Mouse (Mus musculus): ENCODE measurements at regions not wholly inside any gene's neighbourhood (a gene's known extent, or its start where the extent isn't known, plus 50 kb on each side); places are given as distances from the start of the nearest gene placed in this dataset.

DNA sequence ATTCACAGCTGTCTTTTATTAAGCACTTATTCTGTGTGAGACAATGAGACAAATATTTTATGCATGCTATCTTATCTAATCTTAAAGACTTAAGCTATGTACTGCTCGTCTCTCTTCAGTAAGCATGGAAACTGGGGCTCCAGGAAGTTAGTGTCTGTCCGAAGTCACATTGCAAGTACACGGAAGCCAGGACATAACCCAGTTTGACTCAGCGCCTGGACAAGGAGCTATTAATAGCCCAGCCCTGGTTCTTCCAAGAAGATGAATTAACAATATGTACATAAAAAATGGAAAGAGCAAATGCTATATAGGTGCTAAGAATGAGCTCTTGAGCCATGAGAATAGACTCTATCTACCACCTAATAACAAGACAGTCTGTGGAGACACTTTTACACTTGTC is 85.2 kb upstream of the Col24a1 start:
- intact Hi-C loops (cut with DNase I), result no loop called here
- no peak for DNase-seq

DNA sequence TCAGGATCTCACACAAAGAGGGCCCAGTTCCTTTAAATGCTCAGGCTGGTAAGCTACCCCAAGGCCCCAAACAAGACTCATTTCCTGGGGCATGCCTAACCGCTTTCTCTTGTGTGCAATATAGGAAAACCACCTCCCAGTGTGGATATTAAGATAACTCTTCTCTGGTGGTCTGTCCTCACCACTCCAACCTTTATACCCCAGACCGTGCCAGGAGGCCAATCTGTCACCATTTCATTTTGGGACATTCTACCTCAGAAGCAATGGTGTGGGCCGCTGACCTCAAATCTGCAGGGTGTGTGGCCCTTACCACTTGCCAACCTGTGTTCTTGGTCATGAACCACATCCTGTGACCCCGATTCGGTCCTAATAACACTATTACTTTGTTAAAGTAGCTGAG is 82.1 kb upstream of the Col24a1 start:
- no peak for DNase-seq
- intact Hi-C loops (cut with DNase I), result no loop called here

DNA sequence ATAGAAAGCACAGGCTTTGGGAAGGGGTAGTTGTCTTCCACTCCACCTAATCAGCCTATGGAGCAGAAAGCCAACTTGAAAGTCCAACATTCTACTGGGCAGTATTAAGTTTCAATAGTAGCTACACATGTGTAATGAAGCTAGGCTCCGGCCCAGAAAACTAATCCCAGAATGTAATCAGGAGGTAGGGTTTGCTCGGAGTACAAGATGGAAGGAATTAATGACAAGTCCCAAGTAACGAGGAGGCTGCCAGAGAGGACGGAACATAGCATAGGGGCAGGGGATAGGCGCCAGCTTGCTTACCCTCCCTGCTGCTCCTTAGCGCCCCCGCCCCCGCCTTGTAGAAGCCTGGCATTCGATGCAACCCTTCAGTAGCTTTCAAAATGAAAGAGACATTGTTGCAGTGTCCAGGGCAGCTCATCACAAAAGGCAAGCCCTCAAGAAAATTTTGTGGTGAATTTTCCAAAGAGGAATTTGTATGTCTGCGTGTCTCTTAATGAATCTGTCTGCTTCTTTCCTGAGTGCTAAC is 75.2 kb upstream of the Col24a1 start:
- peak; percentile 27 for DNase-seq
- intact Hi-C loops (cut with DNase I), result no loop called here

GRCm38 (mm10) chr3:145222922-145223321 is 69.3 kb upstream of the Col24a1 start:
- DNase-seq, result no peak
- intact Hi-C loops (cut with DNase I), result no loop called here

GRCm38 (mm10) chr3:145224040-145224439 is 68.2 kb upstream of the Col24a1 start:
- no peak for DNase-seq
- intact Hi-C loops (cut with DNase I), result no loop called here

DNA sequence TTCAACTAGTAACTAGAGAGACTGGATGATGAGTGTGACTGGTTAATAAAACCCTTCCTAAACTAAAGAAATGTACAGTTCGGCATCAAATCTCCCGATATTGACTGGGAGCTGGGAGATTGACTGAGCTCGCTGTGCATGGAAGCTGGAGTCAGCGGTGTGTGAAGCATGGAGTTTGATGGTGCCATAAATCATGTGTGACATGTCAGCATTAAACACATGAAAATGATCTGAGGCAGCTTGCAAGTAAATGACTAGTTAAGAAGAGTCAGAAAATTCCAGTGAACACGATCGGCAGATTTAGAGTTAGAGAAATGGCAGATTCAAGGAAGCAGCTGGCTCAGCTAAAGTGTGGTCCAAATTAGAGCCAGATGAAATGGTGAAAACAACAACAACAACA is 61.6 kb upstream of the Col24a1 start:
- intact Hi-C loops (cut with DNase I), result no loop called here
- no peak for DNase-seq

GRCm38 (mm10) chr3:145242138-145242537 is 50.1 kb upstream of the Col24a1 start:
- intact Hi-C loops (cut with DNase I), result no loop called here
- DNase-seq, result no peak

All from left cerebral cortex, postnatal 4 days (tissue).